Mouse (Mus musculus) kidney, adult 2 months (tissue): Measurements from ENCODE around the gene Etfa. TPM values are rescaled to one million over a fixed set of nuclear protein-coding genes. Genes with fewer than 3 reads are reported as not detected.

ENCODE experiments used
- DNase-seq: peaks from one replicate; pipeline ENCODE4 v3.0.0; 2021
- H3K27ac ChIP-seq: fragments of 200-500 bp; 2 replicates; pipeline ENCODE4 v1.5.1; 2012; ENCODE audit warnings: low read depth, low read length, control low read depth, inconsistent platforms; ENCODE audit not compliant: insufficient read depth
- H3K27me3 ChIP-seq: fragments of 200-500 bp; replicated peaks from 2 replicates; pipeline ENCODE4 v1.6.1; 2012; ENCODE audit warnings: mild to moderate bottlenecking, moderate library complexity, low read length, inconsistent platforms; ENCODE audit not compliant: control insufficient read depth, insufficient read depth
- H3K36me3 ChIP-seq: fragments of 200-500 bp; 2 replicates; pipeline ENCODE4 v1.6.1; 2012; ENCODE audit warnings: mild to moderate bottlenecking, moderate library complexity, low read length, inconsistent platforms; ENCODE audit not compliant: control insufficient read depth, insufficient read depth
- H3K4me1 ChIP-seq: fragments of 200-500 bp; 2 replicates; pipeline ENCODE4 v1.6.1; 2011; ENCODE audit warnings: low read length; ENCODE audit not compliant: control insufficient read depth, insufficient read depth
- H3K4me3 ChIP-seq: fragments of 200-500 bp; 2 replicates; pipeline ENCODE4 v1.5.1; 2011; ENCODE audit warnings: mild to moderate bottlenecking, low read depth, low read length, control low read depth; ENCODE audit not compliant: insufficient read depth
- CTCF ChIP-seq: fragments of 200-500 bp; conservative IDR thresholded peaks from 2 replicates; pipeline ENCODE4 v1.5.1; 2011; ENCODE audit warnings: low read depth, mild to moderate bottlenecking, control low read depth, low read length, moderate library complexity, mixed read lengths; ENCODE audit not compliant: insufficient read depth, insufficient read length
- POLR2A ChIP-seq: fragments of 200-500 bp; IDR thresholded peaks from one replicate; pipeline ENCODE4 v1.6.1; 2011; ENCODE audit warnings: low read depth, low read length, control low read depth
- WGBS: fragments of 180-500 bp; shearing (Covaris S2); methylation state at CpG from one replicate; pipeline ENCODE4 v1.1.7; 2018; 5-methylcytosine and 5-hydroxymethylcytosine counted together
- polyA plus RNA-seq: library from polyadenylated mRNA; depleted of rRNA; stranded (reverse); fragments of >200 nt; gene quantifications from 2 replicates; pipeline ENCODE4 v1.2.3, GENCODE M21; 2012

Etfa gene
- polyA plus RNA-seq, 1 experiment, result 192 TPM

DNA sequence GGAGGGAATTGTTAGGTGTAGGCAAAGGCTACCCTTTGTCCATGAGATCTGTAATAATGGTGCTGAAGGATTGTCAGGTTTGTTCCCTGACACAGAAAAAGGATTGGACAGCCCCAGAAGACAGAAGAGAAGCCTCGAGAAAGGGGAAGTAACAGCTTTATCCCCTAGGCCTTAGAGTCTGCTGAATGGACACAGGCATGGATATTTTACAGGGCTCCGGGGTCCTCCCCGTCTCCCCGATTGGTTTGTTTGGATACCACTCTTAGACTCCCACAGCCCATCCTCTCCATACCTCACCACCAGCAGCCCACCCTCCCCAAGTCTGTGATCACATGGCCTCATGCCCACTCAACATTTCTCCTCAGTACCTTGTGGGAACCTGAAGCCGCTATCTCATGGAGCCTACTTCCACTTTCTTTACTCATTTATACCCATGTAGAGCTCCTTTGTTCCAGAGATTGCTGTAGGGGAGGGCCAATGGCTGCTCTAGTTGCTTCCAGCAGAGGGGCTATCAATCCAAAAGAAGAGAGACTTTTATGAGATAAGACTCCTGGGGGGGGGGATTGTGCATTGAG lies 72.8 kb downstream of the Etfa start:
- Histone ChIP-seq H3K4me3 (no peak overlapping the region), H3K27me3 (no peaks in the 10 kb centered on the region), H3K27ac (no peak overlapping the region), H3K4me1 (no peaks in the 10 kb centered on the region), H3K36me3 (no peaks in the 10 kb centered on the region)
- no peak for TF ChIP-seq CTCF
- no peak for TF ChIP-seq POLR2A
- DNase-seq, result no peak
- 91% methylated on average over 5 of the region's 5 CpGs for WGBS

DNA sequence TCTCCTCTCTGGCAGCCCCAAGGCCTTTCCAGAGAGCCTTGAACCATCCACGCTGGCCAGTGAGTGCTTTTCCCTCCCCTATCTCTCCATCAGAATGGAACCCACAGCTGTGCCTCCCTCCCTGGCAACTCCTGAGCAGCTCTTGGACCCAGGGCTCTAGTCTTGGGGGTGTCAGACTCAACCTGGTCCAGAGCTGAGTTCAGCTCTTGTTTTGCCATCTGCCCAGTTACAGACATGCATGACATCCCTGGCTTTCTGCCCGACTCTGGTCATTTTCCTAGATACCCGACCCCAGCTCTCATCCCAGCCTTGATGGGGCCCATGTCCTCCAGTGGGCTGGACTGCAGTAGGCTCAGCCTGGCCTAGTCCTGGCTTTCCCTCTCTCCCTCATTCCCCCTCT lies 73.6 kb downstream of the Etfa start:
- no peaks in the 10 kb centered on the region for H3K36me3 ChIP-seq
- no peaks in the 10 kb centered on the region for H3K27me3 ChIP-seq
- 43% methylated on average over 3 of the region's 3 CpGs for WGBS
- no peak overlapping the region for H3K27ac ChIP-seq
- DNase-seq, result no peak
- H3K4me1 ChIP-seq, result no peaks in the 10 kb centered on the region
- H3K4me3 ChIP-seq, result no peak overlapping the region
- no peak for TF ChIP-seq CTCF
- no peak for TF ChIP-seq POLR2A

DNA sequence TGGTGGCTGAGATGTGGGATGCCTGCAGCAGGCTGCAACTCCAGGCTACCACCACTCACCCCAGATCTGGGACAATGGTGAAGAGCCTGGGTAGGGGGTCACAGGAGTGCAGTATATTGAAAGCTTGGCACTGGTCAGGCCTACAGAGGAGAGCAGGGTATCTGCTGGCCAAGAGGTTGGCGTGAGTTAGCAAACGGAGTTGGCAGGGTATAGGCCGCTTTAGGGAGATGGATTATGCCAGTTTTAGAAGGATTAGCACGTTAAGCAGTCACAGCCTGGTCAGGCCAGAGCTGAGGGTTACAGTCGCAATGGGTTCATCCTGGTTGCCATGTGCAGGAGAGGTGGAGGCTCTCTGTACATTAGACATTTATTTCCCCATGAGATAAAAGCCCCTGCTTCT lies 78.2 kb downstream of the Etfa start:
- Histone ChIP-seq H3K4me1 (no peaks in the 10 kb centered on the region), H3K27ac (no peak overlapping the region), H3K36me3 (no peaks in the 10 kb centered on the region), H3K27me3 (no peaks in the 10 kb centered on the region), H3K4me3 (no peak overlapping the region)
- DNase-seq, result no peak
- TF ChIP-seq POLR2A (no peak), CTCF (no peak)
- 96% methylated on average over 5 of the region's 5 CpGs for WGBS

DNA sequence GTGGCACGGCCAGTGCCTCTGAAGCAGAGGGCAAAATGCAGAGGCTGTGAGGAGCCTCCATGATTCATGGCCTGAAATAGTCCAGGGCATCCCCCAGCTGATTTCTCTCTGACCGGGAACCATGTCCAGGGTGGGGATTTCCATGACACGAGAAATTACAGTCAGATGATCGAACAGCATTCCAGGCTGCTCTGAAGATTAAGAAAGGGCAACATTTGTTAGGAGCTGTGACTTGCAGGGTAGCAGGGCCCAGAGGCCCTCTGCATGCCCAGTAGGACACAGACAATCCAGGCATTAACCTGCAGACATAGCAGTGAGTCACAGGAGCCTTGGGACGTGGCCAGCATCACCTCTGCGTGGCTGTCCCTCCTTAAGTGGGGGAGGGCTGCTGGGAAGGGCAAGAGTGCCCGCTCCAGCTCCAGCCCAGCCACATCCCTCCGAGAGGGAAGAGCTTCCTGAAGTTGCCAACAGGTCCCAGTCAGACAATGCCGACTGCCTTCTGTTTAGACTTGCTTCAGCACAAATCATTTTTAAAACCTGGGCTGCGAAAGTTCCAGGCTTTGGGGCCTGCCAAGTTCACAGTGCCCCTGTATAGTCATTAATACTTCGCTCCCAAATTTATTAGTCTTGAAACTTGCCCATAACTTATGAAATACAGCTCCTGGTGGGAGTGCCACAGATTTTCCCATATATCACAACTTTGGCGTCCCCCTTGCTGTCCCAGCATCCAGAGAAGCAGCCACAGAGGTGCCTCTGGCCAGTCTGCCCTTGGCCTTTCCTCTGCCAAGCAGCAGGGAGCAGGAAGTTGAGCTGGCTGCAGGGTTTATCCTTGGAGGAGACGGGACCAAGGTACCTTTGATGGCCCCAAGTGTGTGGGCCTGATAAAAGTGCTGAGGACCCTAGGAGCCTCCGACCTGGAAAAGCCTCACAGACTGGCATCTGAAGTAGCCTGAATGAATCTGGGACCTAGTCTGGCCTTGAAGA lies 79.4 kb downstream of the Etfa start:
- DNase-seq, result no peak
- H3K4me3 ChIP-seq, result no peak overlapping the region
- no peaks in the 10 kb centered on the region for H3K4me1 ChIP-seq
- no peaks in the 10 kb centered on the region for H3K36me3 ChIP-seq
- TF ChIP-seq POLR2A (no peak), CTCF (no peak)
- H3K27ac ChIP-seq, result no peak overlapping the region
- 57% methylated on average over 14 of the region's 14 CpGs for WGBS
- no peaks in the 10 kb centered on the region for H3K27me3 ChIP-seq

DNA sequence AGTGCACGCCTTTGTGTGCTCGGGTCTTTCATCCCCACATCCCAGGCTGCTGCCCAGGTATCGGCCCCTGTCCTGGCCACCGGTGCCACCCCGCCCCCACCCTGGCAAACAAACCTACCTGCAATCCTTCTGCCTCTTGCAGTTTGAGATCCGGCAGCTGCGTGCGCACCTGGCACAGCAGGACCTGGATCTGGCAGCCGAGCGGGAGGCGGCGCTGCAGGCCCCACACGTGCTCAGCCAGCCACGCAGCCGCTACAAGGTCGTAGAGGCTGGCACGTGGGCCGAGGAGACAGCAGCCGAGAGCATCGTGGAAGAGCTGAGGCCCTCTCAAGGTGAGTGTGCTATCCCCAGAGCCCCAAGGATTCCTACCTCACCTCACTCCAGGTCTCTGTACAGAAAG lies 81.9 kb downstream of the Etfa start:
- no peaks in the 10 kb centered on the region for H3K4me1 ChIP-seq
- 23% methylated on average over 20 of the region's 20 CpGs for WGBS
- no peaks in the 10 kb centered on the region for H3K27me3 ChIP-seq
- TF ChIP-seq CTCF, result no peak
- TF ChIP-seq POLR2A, result no peak
- H3K27ac ChIP-seq, result no peak overlapping the region
- no peaks in the 10 kb centered on the region for H3K36me3 ChIP-seq
- no peak overlapping the region for H3K4me3 ChIP-seq
- DNase-seq, result peak; percentile 44

DNA sequence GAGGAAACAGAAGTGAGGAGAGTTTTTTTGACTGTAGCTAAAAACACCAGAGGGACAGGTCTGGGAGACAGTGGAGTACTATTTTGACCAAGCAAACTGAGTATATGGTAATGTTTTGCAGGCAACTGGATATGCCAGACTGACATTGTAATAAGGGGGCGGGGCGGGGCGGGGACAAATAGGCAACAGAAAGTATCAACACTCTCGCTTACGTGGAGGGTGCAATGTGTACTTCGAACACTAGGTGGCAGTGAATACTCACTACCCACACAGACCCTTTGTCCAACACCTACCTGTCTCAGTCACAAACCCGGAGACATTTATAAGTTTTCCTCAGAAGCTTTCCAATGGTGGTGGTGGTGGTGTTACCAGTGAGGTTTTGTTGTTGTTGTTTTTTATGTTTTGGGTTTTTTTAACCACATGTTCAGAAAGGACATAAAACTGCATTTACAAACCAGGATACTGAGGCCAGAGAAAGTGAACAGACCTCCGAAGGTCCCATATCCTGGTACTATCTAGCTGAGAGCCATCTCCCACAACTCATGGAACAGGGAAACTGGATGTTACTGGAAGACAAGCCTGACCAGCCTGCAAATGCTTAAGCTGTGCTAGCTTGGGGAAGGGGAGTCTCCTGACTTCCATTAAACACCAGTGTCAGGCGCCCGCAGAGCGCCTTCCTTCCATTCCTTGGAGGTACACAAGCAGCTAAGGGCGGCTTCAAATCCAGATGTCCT lies 82.6 kb downstream of the Etfa start:
- Histone ChIP-seq H3K4me1 (no peaks in the 10 kb centered on the region), H3K36me3 (no peaks in the 10 kb centered on the region), H3K27me3 (no peaks in the 10 kb centered on the region), H3K4me3 (no peak overlapping the region), H3K27ac (no peak overlapping the region)
- peak; percentile 84 for DNase-seq
- TF ChIP-seq POLR2A (no peak), CTCF (peak; percentile 78)
- 33% methylated on average over 12 of the region's 12 CpGs for WGBS

DNA sequence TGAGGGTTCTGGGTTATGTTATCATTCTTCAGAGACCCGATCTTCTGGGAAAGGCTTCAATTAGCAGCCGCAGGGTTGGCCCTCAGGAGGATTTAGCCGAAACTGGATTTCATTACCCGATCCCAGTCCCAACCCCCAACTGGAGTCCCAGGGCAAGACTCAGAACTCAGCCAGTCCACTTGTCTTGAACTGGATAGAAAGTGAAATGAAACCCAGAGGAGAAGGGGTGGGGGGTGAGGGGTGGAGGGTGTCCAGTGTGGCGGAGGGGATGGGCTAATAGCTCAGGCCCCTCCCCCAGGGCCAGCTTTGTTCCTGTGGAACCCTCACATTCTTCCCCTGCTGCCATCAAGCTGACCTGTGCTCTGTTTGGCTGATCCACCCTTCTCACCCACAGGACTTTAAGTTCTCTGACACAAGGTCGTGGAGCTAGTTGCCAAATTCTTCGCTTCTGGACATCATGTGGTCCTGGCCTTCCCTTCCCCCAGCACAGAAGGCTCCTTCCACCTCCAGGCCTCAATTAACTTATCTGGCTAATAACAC lies 86.7 kb downstream of the Etfa start:
- TF ChIP-seq POLR2A (no peak), CTCF (no peak)
- Histone ChIP-seq H3K4me3 (no peak overlapping the region), H3K27ac (no peak overlapping the region), H3K4me1 (no peaks in the 10 kb centered on the region), H3K36me3 (no peaks in the 10 kb centered on the region), H3K27me3 (no peaks in the 10 kb centered on the region)
- DNase-seq, result no peak
- 68% methylated on average over 7 of the region's 7 CpGs for WGBS
